Mouse (Mus musculus) kidney, adult 2 months (tissue): ENCODE data around the gene Pcp4. TPM values are rescaled to one million over a fixed set of nuclear protein-coding genes. Genes with fewer than 3 reads are reported as not detected.
"Not testable (repeated sequence)": the region's sequence is repeated elsewhere in the genome, so short reads cannot be mapped to it uniquely, and the experiment has no call there.

Source experiments
- DNase-seq: peaks from one replicate; pipeline ENCODE4 v3.0.0; 2021
- H3K27ac ChIP-seq: fragments of 200-500 bp; 2 replicates; pipeline ENCODE4 v1.5.1; 2012; ENCODE audit warnings: low read depth, low read length, control low read depth, inconsistent platforms; ENCODE audit not compliant: insufficient read depth
- H3K27me3 ChIP-seq: fragments of 200-500 bp; replicated peaks from 2 replicates; pipeline ENCODE4 v1.6.1; 2012; ENCODE audit warnings: mild to moderate bottlenecking, moderate library complexity, low read length, inconsistent platforms; ENCODE audit not compliant: control insufficient read depth, insufficient read depth
- H3K36me3 ChIP-seq: fragments of 200-500 bp; 2 replicates; pipeline ENCODE4 v1.6.1; 2012; ENCODE audit warnings: mild to moderate bottlenecking, moderate library complexity, low read length, inconsistent platforms; ENCODE audit not compliant: control insufficient read depth, insufficient read depth
- H3K4me1 ChIP-seq: fragments of 200-500 bp; 2 replicates; pipeline ENCODE4 v1.6.1; 2011; ENCODE audit warnings: low read length; ENCODE audit not compliant: control insufficient read depth, insufficient read depth
- H3K4me3 ChIP-seq: fragments of 200-500 bp; 2 replicates; pipeline ENCODE4 v1.5.1; 2011; ENCODE audit warnings: mild to moderate bottlenecking, low read depth, low read length, control low read depth; ENCODE audit not compliant: insufficient read depth
- CTCF ChIP-seq: fragments of 200-500 bp; conservative IDR thresholded peaks from 2 replicates; pipeline ENCODE4 v1.5.1; 2011; ENCODE audit warnings: low read depth, mild to moderate bottlenecking, control low read depth, low read length, moderate library complexity, mixed read lengths; ENCODE audit not compliant: insufficient read depth, insufficient read length
- POLR2A ChIP-seq: fragments of 200-500 bp; IDR thresholded peaks from one replicate; pipeline ENCODE4 v1.6.1; 2011; ENCODE audit warnings: low read depth, low read length, control low read depth
- WGBS: fragments of 180-500 bp; shearing (Covaris S2); methylation state at CpG from one replicate; pipeline ENCODE4 v1.1.7; 2018; 5-methylcytosine and 5-hydroxymethylcytosine counted together
- polyA plus RNA-seq: library from polyadenylated mRNA; depleted of rRNA; stranded (reverse); fragments of >200 nt; gene quantifications from 2 replicates; pipeline ENCODE4 v1.2.3, GENCODE M21; 2012

Pcp4 gene
- polyA plus RNA-seq, 1 experiment = 0.34 TPM

DNA sequence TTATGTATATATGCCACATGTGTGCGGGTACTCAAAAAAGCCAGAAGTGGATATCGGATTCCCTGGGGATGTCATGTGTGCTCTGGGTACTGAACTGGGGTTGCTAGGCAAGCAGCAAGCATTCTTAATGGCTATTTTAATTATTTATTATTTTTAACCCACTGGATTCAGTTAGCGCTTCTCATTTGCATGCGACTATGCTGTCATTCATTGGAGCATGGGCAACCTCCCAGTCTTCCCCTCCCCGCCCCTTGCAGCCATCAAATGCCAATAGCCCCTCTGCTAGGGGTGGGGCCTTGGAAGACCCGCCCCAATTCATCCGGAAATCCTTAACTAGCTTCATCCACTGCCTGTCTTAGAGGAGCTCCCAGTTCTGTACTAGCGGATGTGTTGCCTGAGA is 26.5 kb upstream of the Pcp4 start:
- H3K4me3 ChIP-seq = no peak overlapping the region
- H3K4me1 ChIP-seq = no peaks in the 10 kb centered on the region
- no peak overlapping the region for H3K27ac ChIP-seq
- no peaks in the 10 kb centered on the region for H3K36me3 ChIP-seq
- no peak for DNase-seq
- H3K27me3 ChIP-seq = no peaks in the 10 kb centered on the region
- TF ChIP-seq CTCF (no peak), POLR2A (no peak)
- WGBS = 88% methylated on average over 8 of the region's 8 CpGs

DNA sequence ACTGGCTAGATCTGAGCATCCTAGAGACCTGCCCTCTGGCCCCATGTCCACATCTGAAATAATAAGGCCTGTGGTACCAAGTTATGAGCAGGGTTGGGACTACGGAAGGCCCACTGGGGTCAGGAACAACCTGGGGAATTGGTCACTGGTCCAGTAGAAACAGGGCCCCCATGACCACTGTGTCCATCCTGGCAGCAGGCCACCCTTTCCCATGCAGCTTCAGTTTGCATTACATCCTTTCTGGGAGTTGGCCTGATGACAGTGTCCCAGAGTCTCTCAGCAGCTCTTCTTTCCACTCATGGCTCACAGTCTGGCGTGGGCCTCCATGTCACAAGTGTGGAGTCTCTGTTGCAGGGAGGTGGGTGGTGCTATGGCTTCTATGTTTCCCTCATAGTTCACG is 25.6 kb upstream of the Pcp4 start:
- no peak for DNase-seq
- TF ChIP-seq POLR2A (no peak), CTCF (no peak)
- no peaks in the 10 kb centered on the region for H3K36me3 ChIP-seq
- WGBS = 85% methylated on average over 3 of the region's 3 CpGs
- no peaks in the 10 kb centered on the region for H3K27me3 ChIP-seq
- no peak overlapping the region for H3K4me3 ChIP-seq
- no peak overlapping the region for H3K27ac ChIP-seq
- H3K4me1 ChIP-seq = no peaks in the 10 kb centered on the region

DNA sequence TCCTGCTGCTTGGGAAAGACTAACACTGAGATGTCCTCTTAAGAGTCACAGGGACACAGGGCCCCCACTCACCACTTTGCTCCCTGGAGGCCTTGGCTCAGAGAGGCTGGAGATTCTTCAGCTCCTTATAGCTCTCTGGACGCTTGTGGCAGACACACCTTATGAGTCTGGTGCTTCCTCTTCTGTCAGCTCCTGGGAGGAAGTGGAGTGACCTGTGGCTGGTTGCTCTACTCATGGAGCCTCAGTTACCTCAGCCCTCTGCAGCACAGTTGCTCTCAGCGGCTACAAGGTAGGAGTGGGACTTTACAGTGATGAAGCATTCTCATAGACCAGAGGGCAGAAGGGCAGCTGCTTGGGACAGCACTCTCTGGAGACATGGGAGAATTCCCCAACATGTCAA is 23.9 kb upstream of the Pcp4 start, which contains the start of gene Itgb2l:
Itgb2l (minus strand) TSS at position 152 of the 400 bp plus-strand sequence.
- TF ChIP-seq POLR2A = no peak
- no peak for TF ChIP-seq CTCF
- Histone ChIP-seq H3K27ac (no peak within 1 kb of the TSS), H3K4me1 (no peaks in the 10 kb centered on the region), H3K4me3 (no peak within 1 kb of the TSS), H3K36me3 (no peaks in the 10 kb centered on the region), H3K27me3 (no peaks in the 10 kb centered on the region; the same call in 1 of the 2 replicates)
- DNase-seq = no peak
- 81% methylated on average over 2 of the region's 2 CpGs for WGBS

DNA sequence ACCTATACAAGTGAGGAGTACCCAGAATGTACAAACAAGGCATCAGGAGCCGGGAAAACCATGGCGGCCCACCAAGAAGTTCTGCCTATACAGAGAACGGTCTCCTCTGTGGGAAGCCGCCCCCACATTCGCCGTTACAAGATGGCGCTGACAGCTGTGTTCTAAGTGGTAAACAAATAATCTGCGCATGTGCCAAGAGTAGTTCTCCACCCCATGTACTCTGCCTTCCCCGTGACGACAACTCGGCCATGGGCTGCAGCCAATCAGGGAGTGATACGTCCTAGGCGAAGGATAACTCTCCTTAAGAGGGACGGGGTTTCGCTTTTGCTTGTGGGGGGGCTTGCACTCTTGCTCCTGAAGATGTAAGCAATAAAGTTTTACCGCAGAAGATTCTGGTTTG is 16.5 kb upstream of the Pcp4 start:
- not testable (repeated sequence) for DNase-seq, H3K36me3 ChIP-seq, H3K4me3 ChIP-seq, H3K27ac ChIP-seq, H3K4me1 ChIP-seq, H3K27me3 ChIP-seq
- WGBS = 96% methylated on average over 15 of the region's 16 CpGs

DNA sequence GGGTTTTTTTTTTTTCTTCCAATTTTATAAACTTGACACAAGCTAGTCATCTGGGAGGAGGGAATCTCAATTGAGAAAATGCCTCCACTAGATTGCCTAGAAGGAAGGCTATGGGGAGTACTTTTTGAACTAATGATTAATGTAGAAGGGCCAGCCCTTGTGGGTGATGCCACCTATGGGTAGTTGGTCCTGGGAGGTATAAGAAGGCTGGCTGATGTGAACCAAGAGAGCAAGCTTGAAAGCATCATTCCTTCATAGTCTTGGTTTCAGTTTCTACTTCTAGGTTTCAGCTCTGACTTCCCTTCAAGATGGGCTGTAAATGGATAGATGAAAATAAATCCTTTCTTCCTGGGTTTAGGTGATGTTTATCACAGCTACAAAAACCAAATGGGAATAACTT is 13.3 kb upstream of the Pcp4 start:
- no peak overlapping the region for H3K4me3 ChIP-seq
- no peak overlapping the region for H3K27ac ChIP-seq
- H3K36me3 ChIP-seq = no peaks in the 10 kb centered on the region
- no peaks in the 10 kb centered on the region for H3K4me1 ChIP-seq
- DNase-seq = no peak
- H3K27me3 ChIP-seq = no peaks in the 10 kb centered on the region
- TF ChIP-seq CTCF (no peak), POLR2A (no peak)

DNA sequence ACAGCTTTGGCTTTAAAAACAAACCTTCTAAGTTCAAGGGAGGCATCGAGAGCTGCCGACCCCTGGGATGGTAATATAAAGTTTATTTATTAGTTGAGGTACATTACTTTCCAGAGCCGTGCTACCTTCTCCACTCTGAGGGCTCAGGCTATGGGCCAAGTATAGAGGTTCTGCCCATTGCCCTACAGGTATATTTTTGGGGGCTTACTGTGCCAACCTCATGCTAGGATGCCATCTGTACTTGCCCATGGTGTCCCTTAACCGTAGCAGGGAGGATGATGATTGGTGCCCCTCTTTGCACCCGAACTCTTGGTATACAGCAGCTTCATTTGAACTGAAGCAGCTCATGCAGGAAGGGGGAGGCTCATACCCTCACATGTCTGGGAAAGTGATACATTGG is 9.8 kb upstream of the Pcp4 start:
- no peaks in the 10 kb centered on the region for H3K36me3 ChIP-seq
- H3K4me1 ChIP-seq = no peaks in the 10 kb centered on the region
- H3K4me3 ChIP-seq = no peak overlapping the region
- H3K27me3 ChIP-seq = no peaks in the 10 kb centered on the region
- DNase-seq = no peak
- no peak overlapping the region for H3K27ac ChIP-seq
- 54% methylated on average over 5 of the region's 5 CpGs for WGBS
- TF ChIP-seq POLR2A (no peak), CTCF (no peak)

DNA sequence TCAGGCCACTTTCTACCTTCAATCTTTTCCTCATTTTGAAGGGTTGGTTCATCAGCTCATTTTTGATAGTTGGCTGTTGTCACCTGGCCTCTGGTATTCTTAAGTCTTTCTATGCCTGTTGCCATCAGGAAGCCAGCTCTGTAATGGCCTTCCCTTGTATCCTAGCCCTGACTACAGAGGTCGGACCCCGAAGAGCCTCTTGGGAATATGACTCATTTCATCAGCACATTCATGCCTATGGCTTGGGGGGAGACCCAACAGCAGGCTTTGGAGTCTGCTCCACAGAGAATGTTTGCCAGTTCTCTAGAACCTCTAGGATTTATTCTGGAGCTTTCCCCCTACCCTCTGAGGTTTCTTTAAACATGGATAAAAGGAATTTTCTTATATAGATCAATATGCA is 8.1 kb upstream of the Pcp4 start:
- Histone ChIP-seq H3K27me3 (no peaks in the 10 kb centered on the region), H3K4me3 (no peak overlapping the region), H3K4me1 (no peaks in the 10 kb centered on the region), H3K27ac (no peak overlapping the region), H3K36me3 (no peaks in the 10 kb centered on the region)
- DNase-seq = no peak
- TF ChIP-seq CTCF (no peak), POLR2A (no peak)
- WGBS = 80% methylated on average over 2 of the region's 2 CpGs

DNA sequence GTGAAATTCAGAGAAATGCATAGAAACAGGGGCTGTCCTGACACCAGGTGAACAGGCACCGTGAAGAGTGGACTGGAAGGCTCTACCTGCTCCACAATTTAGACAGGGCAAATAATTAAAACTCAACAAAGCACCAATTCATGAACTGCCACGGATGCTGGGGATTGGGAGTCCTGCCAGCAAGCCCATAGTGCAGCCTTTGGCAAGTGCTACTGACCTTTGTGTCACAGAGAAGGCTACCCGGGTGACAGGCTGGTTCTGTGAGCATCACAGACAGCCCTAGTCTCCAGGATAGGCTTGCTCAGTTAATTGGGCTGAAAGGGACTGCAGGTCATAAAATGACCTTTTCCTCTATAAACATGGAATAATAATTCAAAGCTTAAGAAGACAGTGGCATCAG is 6.6 kb upstream of the Pcp4 start:
- TF ChIP-seq CTCF (no peak), POLR2A (no peak)
- 53% methylated on average over 3 of the region's 3 CpGs for WGBS
- no peaks in the 10 kb centered on the region for H3K36me3 ChIP-seq
- H3K4me1 ChIP-seq = no peaks in the 10 kb centered on the region
- H3K27me3 ChIP-seq = no peaks in the 10 kb centered on the region
- no peak overlapping the region for H3K27ac ChIP-seq
- no peak overlapping the region for H3K4me3 ChIP-seq
- no peak for DNase-seq
